Mouse (Mus musculus): ENCODE results near the gene Cpsf2.

DNA sequence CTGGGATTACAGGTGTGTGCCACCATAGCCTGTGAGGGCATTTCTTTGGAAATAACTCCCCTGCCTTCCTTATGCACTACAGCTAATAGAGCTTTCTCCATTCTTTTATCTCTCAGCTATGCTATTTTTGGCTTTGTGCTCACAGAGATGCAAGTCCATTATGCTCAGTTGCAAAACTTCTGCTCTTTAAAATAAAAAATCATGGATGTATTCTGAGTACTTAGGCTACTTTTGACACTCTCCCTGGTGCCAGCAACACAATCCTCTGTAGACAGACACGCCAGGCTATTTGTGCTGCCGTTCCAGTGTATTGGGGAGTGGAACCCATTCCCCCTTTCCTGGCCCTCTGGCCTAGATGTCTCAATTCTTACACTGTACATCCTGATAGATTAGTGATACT lies 64.1 kb downstream of the Cpsf2 start:
- no peak for TF ChIP-seq CTCF (IDR thresholded peaks at IDR 0.05; ENCODE audit: borderline replicate concordance, extremely low read depth, insufficient read depth, insufficient read length)
- TF ChIP-seq POLR2A (IDR thresholded peaks at IDR 0.05; ENCODE audit: borderline replicate concordance, extremely low read depth, insufficient read depth, insufficient read length, poor library complexity, severe bottlenecking) = no peak

All from brain, embryonic 14.5 days (tissue).